Mouse (Mus musculus) layer of hippocampus, adult 18-20 months (tissue): ENCODE data around the gene Zbtb9. TPM values are rescaled to one million over a fixed set of nuclear protein-coding genes. Genes with fewer than 3 reads are reported as not detected.
"Not testable (repeated sequence)": the region's sequence is repeated elsewhere in the genome, so short reads cannot be mapped to it uniquely, and the experiment has no call there.

Source experiments
- DNase-seq, 2 experiments: peaks; one replicate each; pipeline ENCODE4 v3.0.0; 2022; ENCODE audit warnings: low spot score in 2 of 2
- long read RNA-seq: library from polyadenylated mRNA; stranded (forward); transcript quantifications from one replicate; pipeline ENCODE4 v2.0.0, GENCODE M21; 2021
- total RNA-seq, 2 experiments: library from RNA; stranded (reverse); gene quantifications; 2 replicates each; pipeline ENCODE4 v1.2.3; 2021

Gene Zbtb9
- total RNA-seq: 10 to 100 TPM; 15.2 to 15.5 TPM
- long read RNA-seq, transcript Zbtb9-201 (2 exons, 2,796 nt): major isoform, 7 of 22 reads
- long read RNA-seq, partial matches to known transcripts: 1 of 22 reads
- long read RNA-seq, other reads (novel, unspliced or antisense): 14 of 22 reads

GRCm38 (mm10) chr17:26972703-26973574 lies at the start of gene Zbtb9:
Gene Zbtb9, plus strand, starts transcription at chr17:26973167.
- DNase-seq: peak; percentile 95 to 97

- not testable (repeated sequence) for DNase-seq
These were observed 47.6 kb upstream of the Zbtb9 start for GRCm38 (mm10) chr17:26925414-26925813.

GRCm38 (mm10) chr17:26931795-26932194 lies 41.2 kb upstream of the Zbtb9 start:
- peak in 1 of 2 experiments; percentile 51 for DNase-seq

- DNase-seq: peak; percentile 91 to 97
These were observed 40.0 kb upstream of the Zbtb9 start, which contains the start of gene Phf1 for GRCm38 (mm10) chr17:26932839-26933398. Gene Phf1, plus strand, starts transcription at chr17:26933052.

GRCm38 (mm10) chr17:26933419-26933818 lies 39.5 kb upstream of the Zbtb9 start:
- no peak for DNase-seq

- no peak for DNase-seq
These were observed 38.8 kb upstream of the Zbtb9 start for GRCm38 (mm10) chr17:26933885-26934827.

GRCm38 (mm10) chr17:26935027-26935426 lies 37.9 kb upstream of the Zbtb9 start:
- DNase-seq: no peak

- DNase-seq: no peak
These were observed 36.5 kb upstream of the Zbtb9 start for GRCm38 (mm10) chr17:26936453-26936852.

- DNase-seq: no peak
These were observed 35.9 kb upstream of the Zbtb9 start for GRCm38 (mm10) chr17:26936921-26937695.

- no peak for DNase-seq
These were observed 34.9 kb upstream of the Zbtb9 start for GRCm38 (mm10) chr17:26937883-26938695.

- no peak for DNase-seq
These were observed 34.2 kb upstream of the Zbtb9 start for GRCm38 (mm10) chr17:26938731-26939130.

- DNase-seq: peak; percentile 100
These were observed 33.6 kb upstream of the Zbtb9 start, which contains the start of gene Cuta for GRCm38 (mm10) chr17:26939178-26939972. Gene Cuta, minus strand, starts transcription at chr17:26939569.

- no peak for DNase-seq
These were observed 33.0 kb upstream of the Zbtb9 start for GRCm38 (mm10) chr17:26939973-26940300.

GRCm38 (mm10) chr17:26941031-26941789 lies 31.8 kb upstream of the Zbtb9 start, which contains the start of gene Syngap1:
Gene Syngap1, plus strand, starts transcription at chr17:26941253.
- peak in 1 of 2 experiments; percentile 69 for DNase-seq

GRCm38 (mm10) chr17:26941841-26942570 lies 31.0 kb upstream of the Zbtb9 start:
- peak in 1 of 2 experiments; percentile 27 for DNase-seq

GRCm38 (mm10) chr17:26945824-26946495 lies 27.0 kb upstream of the Zbtb9 start:
- DNase-seq: peak in 1 of 2 experiments; percentile 57
